7 mouse cellular contexts compared by ENCODE assay signal in the genomic region with DNA sequence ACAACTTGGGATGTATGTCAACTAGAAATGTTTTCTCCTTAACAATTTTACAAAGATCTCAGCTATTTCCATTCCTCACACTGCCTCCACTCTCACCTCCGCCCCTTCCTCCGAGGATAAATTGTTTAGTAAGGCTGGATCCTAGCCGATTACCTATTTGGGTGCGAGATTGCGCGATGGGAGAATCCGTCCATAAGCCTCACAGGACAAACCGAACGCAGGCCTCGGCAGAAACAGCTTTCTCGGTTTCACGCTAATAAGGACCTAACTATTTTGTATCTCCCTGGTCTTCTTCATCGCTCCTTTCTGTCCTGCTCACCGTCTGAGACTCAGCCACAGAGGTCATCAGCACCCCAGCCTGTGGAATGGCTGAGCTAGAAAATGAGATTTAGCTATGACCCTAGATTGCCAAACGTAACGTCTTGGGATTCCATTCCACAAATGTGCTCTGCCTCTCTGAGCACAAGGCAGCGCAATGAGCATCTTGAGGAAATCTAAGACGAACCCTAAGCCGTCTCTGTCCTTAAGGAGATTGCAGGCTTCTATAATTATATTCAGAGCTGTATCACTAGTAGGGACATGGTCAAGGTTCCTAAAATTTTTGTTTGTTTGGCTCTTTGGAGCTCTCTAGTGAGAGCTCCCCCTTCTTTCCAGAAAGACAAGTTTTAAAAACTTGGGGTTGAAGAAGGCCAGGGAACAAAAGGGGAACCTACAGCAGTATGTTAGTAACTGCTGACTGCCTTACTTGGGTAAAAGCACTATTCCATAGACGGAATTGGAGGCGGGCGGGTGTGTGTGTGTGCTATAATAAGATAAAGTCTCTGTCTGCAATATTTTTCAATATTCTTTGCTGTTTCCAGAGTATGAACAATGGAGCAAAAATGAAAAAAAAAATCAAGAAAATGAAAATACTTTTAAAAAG. TPM values are rescaled to one million over a fixed set of nuclear protein-coding genes. Genes with fewer than 3 reads are reported as not detected.
A peak's percentile ranks its signal among the peaks of the same experiment; 100 is the strongest.
DNase-seq lines count a peak whose midpoint lies in the region; ATAC-seq and TF ChIP-seq lines count a peak whose summit lies in the region.

No protein-coding gene starts in this region.

- WGBS in forebrain, embryonic 11.5 days: 8% methylated on average over 22 of the region's 22 CpGs
- 16% methylated on average over 22 of the region's 22 CpGs for WGBS in liver, embryonic 13.5 days (ENCODE audit: insufficient replicate concordance)
- 10% methylated on average over 22 of the region's 22 CpGs for WGBS in stomach, postnatal 0 days

- H3K36me3 ChIP-seq in testis, adult 2 months (ENCODE audit: control insufficient read depth, insufficient read depth, low read length): no peaks in the 10 kb centered on the region
- H3K36me3 ChIP-seq in forebrain, embryonic 11.5 days (ENCODE audit: control insufficient read depth, insufficient read depth, low read length): no peaks in the 10 kb centered on the region
- H3K36me3 ChIP-seq in liver, embryonic 13.5 days: no peaks in the 10 kb centered on the region
- no peaks in the 10 kb centered on the region for H3K36me3 ChIP-seq in stomach, postnatal 0 days (ENCODE audit: control insufficient read depth, insufficient read depth, low read length)

- peak overlapping the region; percentile 47 for H3K27ac ChIP-seq in testis, adult 2 months (ENCODE audit: control insufficient read depth, insufficient read depth, low read depth, low read length)
- peak overlapping the region; percentile 4; the same call in 1 of the 2 replicates for H3K27ac ChIP-seq in forebrain, embryonic 11.5 days (ENCODE audit: low read depth, low read length)
- no peak overlapping the region for H3K27ac ChIP-seq in liver, embryonic 13.5 days
- peak overlapping the region; percentile 59; the same call in 1 of the 2 replicates for H3K27ac ChIP-seq in stomach, postnatal 0 days (replicated peaks)

- peak overlapping the region; percentile 58 for H3K9ac ChIP-seq in forebrain, embryonic 11.5 days (ENCODE audit: low read length)
- H3K9ac ChIP-seq in liver, embryonic 13.5 days: peak overlapping the region; percentile 71
- H3K9ac ChIP-seq in stomach, postnatal 0 days (ENCODE audit: low read length): peak overlapping the region; percentile 76

- no peak for TF ChIP-seq EP300 in stomach, postnatal 0 days (optimal IDR thresholded peaks at IDR 0.05)

- H3K4me2 ChIP-seq in forebrain, embryonic 11.5 days (ENCODE audit: low read depth, low read length, severe bottlenecking): peak overlapping the region; percentile 88
- peak overlapping the region; percentile 82 for H3K4me2 ChIP-seq in liver, embryonic 13.5 days
- peak overlapping the region; percentile 80 for H3K4me2 ChIP-seq in stomach, postnatal 0 days (replicated peaks; ENCODE audit: low read depth)

- DNase-seq in testis, postnatal 10 days (ENCODE audit: low spot score): no peak
- DNase-seq in forebrain, embryonic 11.5 days (ENCODE audit: low spot score): no peak
- DNase-seq in liver, embryonic 13.5 days: no peak
- no peak for DNase-seq in stomach, postnatal 0 days (ENCODE audit: low spot score)
- no peak for DNase-seq in cerebellum, adult 9-11 months
- DNase-seq in urinary bladder, adult 18-20 months (ENCODE audit: low spot score in 2 of 2): no peak

- ATAC-seq in forebrain, embryonic 11.5 days (replicated peaks; ENCODE audit: low FRiP score): peak; percentile 14; the same call in 1 of the 2 replicates
- ATAC-seq in liver, embryonic 13.5 days (ENCODE audit: low read depth): no peak; the same call in 1 of the 2 replicates
- ATAC-seq in stomach, postnatal 0 days (ENCODE audit: low FRiP score, low TSS enrichment): no peak

- no peak for TF ChIP-seq POLR2A in testis, adult 2 months (IDR thresholded peaks at IDR 0.05; ENCODE audit: control insufficient read depth, low read depth, low read length)

- no peak for TF ChIP-seq CTCF in testis, adult 2 months (IDR thresholded peaks at IDR 0.05; ENCODE audit: control insufficient read depth, insufficient read depth, insufficient replicate concordance, low read depth, low read length)
- no peak for TF ChIP-seq CTCF in stomach, postnatal 0 days (IDR thresholded peaks at IDR 0.05; ENCODE audit: low read depth)

- H3K4me1 ChIP-seq in testis, adult 2 months (ENCODE audit: control insufficient read depth, insufficient read depth, low read length): peaks cover 19% of the 10 kb centered on the region
- peaks cover 12% of the 10 kb centered on the region; the same call in 1 of the 2 replicates for H3K4me1 ChIP-seq in forebrain, embryonic 11.5 days (replicated peaks; ENCODE audit: control insufficient read depth, insufficient read depth, low read length)
- peaks cover 28% of the 10 kb centered on the region for H3K4me1 ChIP-seq in liver, embryonic 13.5 days (replicated peaks)
- H3K4me1 ChIP-seq in stomach, postnatal 0 days (replicated peaks; ENCODE audit: control insufficient read depth, insufficient read depth): peaks cover 5% of the 10 kb centered on the region

- H3K27me3 ChIP-seq in testis, adult 2 months (ENCODE audit: control insufficient read depth, insufficient read depth, low read length): no peaks in the 10 kb centered on the region
- H3K27me3 ChIP-seq in forebrain, embryonic 11.5 days (ENCODE audit: control insufficient read depth, insufficient read depth, low read length): no peaks in the 10 kb centered on the region
- peaks cover 53% of the 10 kb centered on the region for H3K27me3 ChIP-seq in liver, embryonic 13.5 days
- H3K27me3 ChIP-seq in stomach, postnatal 0 days (ENCODE audit: control insufficient read depth, insufficient read depth, low read length): no peaks in the 10 kb centered on the region

- H3K9me3 ChIP-seq in forebrain, embryonic 11.5 days (ENCODE audit: control insufficient read depth, low read length): no peaks in the 10 kb centered on the region
- H3K9me3 ChIP-seq in liver, embryonic 13.5 days (replicated peaks): no peaks in the 10 kb centered on the region
- no peaks in the 10 kb centered on the region for H3K9me3 ChIP-seq in stomach, postnatal 0 days (ENCODE audit: control insufficient read depth, low read length)

- peak overlapping the region; percentile 98 for H3K4me3 ChIP-seq in testis, adult 2 months (ENCODE audit: control insufficient read depth, low read depth, low read length)
- H3K4me3 ChIP-seq in forebrain, embryonic 11.5 days (ENCODE audit: low read depth, low read length): peak overlapping the region; percentile 47
- H3K4me3 ChIP-seq in liver, embryonic 13.5 days (replicated peaks): peak overlapping the region; percentile 68
- H3K4me3 ChIP-seq in stomach, postnatal 0 days (ENCODE audit: low read depth, low read length): peak overlapping the region; percentile 71

RNA-seq across cellular contexts. Expression of a gene that starts 2.1 kb away (rescaled TPM):
- 10.9 TPM in 2 replicates for polyA plus RNA-seq in testis, adult 2 months (2012; rRNA removed)
- polyA plus RNA-seq in forebrain, embryonic 11.5 days (2014; fragmentation: Nextera tagmentation; extraction: Ambion mirVana): 12.0 and 12.8 TPM in 2 replicates
- 1.8 and 1.9 TPM in 2 replicates for polyA plus RNA-seq in liver, embryonic 13.5 days (2015; fragmentation: Nextera tagmentation; extraction: Ambion mirVana)
- polyA plus RNA-seq in stomach, postnatal 0 days (2015; fragmentation: Nextera tagmentation; extraction: Ambion mirVana): 5.5 and 6.6 TPM in 2 replicates

RNA-seq across cellular contexts. Expression of a gene that starts 11.6 kb away (rescaled TPM):
- 301 and 309 TPM in 2 replicates for polyA plus RNA-seq in testis, adult 2 months (2012; rRNA removed)
- 176 and 179 TPM in 2 replicates for polyA plus RNA-seq in forebrain, embryonic 11.5 days (2014; fragmentation: Nextera tagmentation; extraction: Ambion mirVana)
- 44.1 and 53.5 TPM in 2 replicates for polyA plus RNA-seq in liver, embryonic 13.5 days (2015; fragmentation: Nextera tagmentation; extraction: Ambion mirVana)
- polyA plus RNA-seq in stomach, postnatal 0 days (2015; fragmentation: Nextera tagmentation; extraction: Ambion mirVana): 47.7 and 49.3 TPM in 2 replicates

Comparison
In these comparisons a context has a peak if more than half of its experiments do, and no peak if none do; other contexts are left out.
1. H3K4me3 ChIP-seq: peak in every context shown above with its lines; median percentile 98 in testis, adult 2 months; 71 in stomach, postnatal 0 days; 68 in liver, embryonic 13.5 days; 47 in forebrain, embryonic 11.5 days.